Mouse (Mus musculus) ES-Bruce4 (cell line): ENCODE data around the gene Scgn.

Source experiments
- CTCF ChIP-seq: IDR thresholded peaks from one replicate; pipeline ENCODE4 v1.8.1; 2011; ENCODE audit warnings: low read depth, low read length
- POLR2A ChIP-seq: IDR thresholded peaks from one replicate; pipeline ENCODE4 v1.8.1; 2011; ENCODE audit warnings: low read length; ENCODE audit not compliant: insufficient read depth

DNA sequence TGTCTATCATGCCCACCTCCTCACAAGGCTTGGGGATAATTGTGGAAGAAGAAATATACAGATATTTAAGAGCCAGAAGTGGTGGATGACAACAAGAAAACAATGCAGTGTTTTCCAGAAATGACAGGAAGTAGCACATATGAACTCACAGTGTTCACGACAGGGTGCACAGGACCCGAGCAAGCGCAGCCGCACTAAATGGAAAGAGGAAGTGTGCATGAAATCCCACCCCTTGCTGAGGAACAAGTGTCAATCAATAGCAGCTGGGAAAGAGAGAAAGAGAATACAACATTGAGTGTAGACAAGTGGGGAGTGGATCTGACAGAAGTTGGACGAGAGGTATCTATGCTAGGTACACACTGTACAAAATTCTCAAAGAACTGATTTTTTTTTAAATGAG is 79.7 kb downstream of the Scgn start:
- TF ChIP-seq CTCF (no peak), POLR2A (no peak)
